Mouse (Mus musculus) cerebellum, adult 8-10 months (tissue): ENCODE measurements at regions not wholly inside any gene's neighbourhood (a gene's known extent, or its start where the extent isn't known, plus 50 kb on each side); places are given as distances from the start of the nearest gene placed in this dataset.

Experiments used
- DNase-seq: peaks from one replicate; pipeline ENCODE4 v3.0.0; 2022

GRCm38 (mm10) chr9:27242325-27242724 is 56.7 kb upstream of the Igsf9b start:
- DNase-seq: no peak

GRCm38 (mm10) chr9:27240926-27241325 is 58.1 kb upstream of the Igsf9b start:
- DNase-seq: no peak

- DNase-seq: peak; percentile 21
These were observed 58.5 kb upstream of the Igsf9b start for GRCm38 (mm10) chr9:27240491-27240890.

- no peak for DNase-seq
These were observed 66.3 kb upstream of the Igsf9b start for GRCm38 (mm10) chr9:27232692-27233091.

GRCm38 (mm10) chr9:27227458-27227857 is 71.5 kb upstream of the Igsf9b start:
- no peak for DNase-seq

- DNase-seq: no peak
These were observed 66.0 kb upstream of the Jam3 start for GRCm38 (mm10) chr9:27221183-27221582.

GRCm38 (mm10) chr9:27216024-27216423 is 60.8 kb upstream of the Jam3 start:
- DNase-seq: no peak

- DNase-seq: no peak
These were observed 58.8 kb upstream of the Jam3 start for GRCm38 (mm10) chr9:27214023-27214422.

- no peak for DNase-seq
These were observed 53.6 kb upstream of the Jam3 start for GRCm38 (mm10) chr9:27208840-27209239.
